Mouse (Mus musculus): Measurements from ENCODE around the gene Dnmbp.

GRCm38 (mm10) chr19:43894821-43895220 is 45.2 kb downstream of the Dnmbp start:
- no peak for TF ChIP-seq EP300 (optimal IDR thresholded peaks at IDR 0.05)
- TF ChIP-seq CTCF (IDR thresholded peaks at IDR 0.05; ENCODE audit: low read depth) = no peak
